Mouse (Mus musculus) heart, postnatal 0 days (tissue): ENCODE results near the gene Maml2. TPM values are rescaled to one million over a fixed set of nuclear protein-coding genes. Genes with fewer than 3 reads are reported as not detected.

Experiments used
- ATAC-seq: fragments of 200-750 bp; cut with Nextera tagmentation; 2 replicates; pipeline ENCODE4 v1.8.0; 2017; ENCODE audit warnings: low read depth, moderate number of reproducible peaks, moderate library complexity; ENCODE audit not compliant: insufficient read depth
- DNase-seq: peaks from one replicate; pipeline ENCODE4 v3.0.0-alpha.2; 2016; ENCODE audit warnings: low spot score
- H3K27ac ChIP-seq: fragments of 300-500 bp; sonication (generic); 2 replicates; pipeline ENCODE4 v1.5.1; 2014; ENCODE audit warnings: low read depth, mild to moderate bottlenecking
- H3K27me3 ChIP-seq: fragments of 300-500 bp; sonication (generic); 2 replicates; pipeline ENCODE4 v1.6.1; 2014; ENCODE audit warnings: low read length, mixed read lengths; ENCODE audit not compliant: control insufficient read depth, insufficient read depth
- H3K36me3 ChIP-seq: fragments of 300-500 bp; sonication (generic); replicated peaks from 2 replicates; pipeline ENCODE4 v1.6.1; 2014; ENCODE audit warnings: low read length, mixed read lengths; ENCODE audit not compliant: control insufficient read depth, insufficient read depth
- H3K4me1 ChIP-seq: fragments of 300-500 bp; sonication (generic); 2 replicates; pipeline ENCODE4 v1.6.1; 2014; ENCODE audit warnings: antibody characterized with exemption; ENCODE audit not compliant: control insufficient read depth, insufficient read depth
- H3K4me2 ChIP-seq: fragments of 300-500 bp; sonication (generic); 2 replicates; pipeline ENCODE4 v1.6.1; 2014; ENCODE audit warnings: low read depth, mild to moderate bottlenecking, low read length, moderate library complexity
- H3K4me3 ChIP-seq: fragments of 300-500 bp; sonication (generic); 2 replicates; pipeline ENCODE4 v1.5.1; 2014; ENCODE audit warnings: low read depth, low read length
- H3K9ac ChIP-seq: fragments of 300-500 bp; sonication (generic); replicated peaks from 2 replicates; pipeline ENCODE4 v1.6.1; 2014; ENCODE audit warnings: low read depth, low read length, mixed read lengths
- H3K9me3 ChIP-seq: fragments of 300-500 bp; sonication (generic); replicated peaks from 2 replicates; pipeline ENCODE4 v1.6.1; 2016; ENCODE audit warnings: low read length; ENCODE audit not compliant: control insufficient read depth
- CTCF ChIP-seq: IDR thresholded peaks from 2 replicates; pipeline ENCODE4 v1.5.1; 2016; ENCODE audit warnings: antibody characterized with exemption, control low read depth, low read depth
- EP300 ChIP-seq: IDR thresholded peaks from 2 replicates; pipeline ENCODE4 v1.6.1; 2016; ENCODE audit warnings: antibody characterized with exemption, low read depth
- WGBS: fragments of 180-500 bp; shearing (Covaris S2); extraction: QIAGEN DNeasy Blood & Tissue Kit; methylation state at CpG from one replicate; pipeline ENCODE4 v1.1.7; 2014; 5-methylcytosine and 5-hydroxymethylcytosine counted together
- polyA plus RNA-seq: library from polyadenylated mRNA; unstranded; fragments of >200 nt; fragmentation: Nextera tagmentation; extraction: Ambion mirVana; gene quantifications from 2 replicates; pipeline ENCODE4 v1.2.1, GENCODE M21; 2015
- total RNA-seq: library from RNA; depleted of rRNA; stranded (reverse); fragments of >200 nt; gene quantifications from 2 replicates; pipeline ENCODE4 v1.2.3, GENCODE M21; 2014; ENCODE audit warnings: low replicate concordance

Gene Maml2
- total and polyA plus RNA-seq, 2 experiments from 2014 or later = 6.0 to 7.0 TPM

- TF ChIP-seq CTCF = no peak
- TF ChIP-seq EP300 = 0 out of 2 replicates have a peak, but pooled peaks have one; percentile 38
- Histone ChIP-seq H3K9ac (no peak overlapping the region; the same call in 1 of the 2 replicates), H3K4me3 (no peak overlapping the region), H3K27ac (peak overlapping the region; percentile 82), H3K4me2 (no peak overlapping the region), H3K36me3 (no peaks in the 10 kb centered on the region), H3K4me1 (peaks cover 19% of the 10 kb centered on the region), H3K27me3 (no peaks in the 10 kb centered on the region), H3K9me3 (no peaks in the 10 kb centered on the region)
- peak; percentile 83 for ATAC-seq
- DNase-seq = peak; percentile 58
- 31% methylated on average over 7 of the region's 7 CpGs for WGBS
These were observed 200.1 kb downstream of the Maml2 start for GRCm38 (mm10) chr9:13497690-13498333.

GRCm38 (mm10) chr9:13500045-13500444 lies 202.3 kb downstream of the Maml2 start:
- no peak overlapping the region for H3K9ac ChIP-seq
- no peak for ATAC-seq
- 83% methylated on average over 5 of the region's 5 CpGs for WGBS
- no peaks in the 10 kb centered on the region for H3K36me3 ChIP-seq
- no peak overlapping the region for H3K27ac ChIP-seq
- DNase-seq = no peak
- no peak overlapping the region for H3K4me2 ChIP-seq
- TF ChIP-seq CTCF (no peak), EP300 (no peak)
- no peaks in the 10 kb centered on the region for H3K9me3 ChIP-seq
- H3K4me3 ChIP-seq = no peak overlapping the region
- peaks cover 16% of the 10 kb centered on the region for H3K4me1 ChIP-seq
- no peaks in the 10 kb centered on the region for H3K27me3 ChIP-seq

GRCm38 (mm10) chr9:13505024-13505423 lies 207.3 kb downstream of the Maml2 start:
- WGBS = 75% methylated on average over 4 of the region's 4 CpGs
- Histone ChIP-seq H3K9ac (no peak overlapping the region), H3K4me1 (peaks cover 6% of the 10 kb centered on the region; the same call in 1 of the 2 replicates), H3K27me3 (no peaks in the 10 kb centered on the region), H3K4me2 (no peak overlapping the region), H3K27ac (no peak overlapping the region), H3K36me3 (no peaks in the 10 kb centered on the region), H3K4me3 (no peak overlapping the region), H3K9me3 (no peaks in the 10 kb centered on the region)
- DNase-seq (no peak), ATAC-seq (no peak)
- TF ChIP-seq CTCF (no peak), EP300 (no peak)

GRCm38 (mm10) chr9:13506956-13507821 lies 209.4 kb downstream of the Maml2 start:
- Histone ChIP-seq H3K4me3 (no peak overlapping the region), H3K4me2 (no peak overlapping the region), H3K9me3 (no peaks in the 10 kb centered on the region), H3K27me3 (no peaks in the 10 kb centered on the region), H3K27ac (0 out of 2 replicates have a peak overlapping the region, but pooled peaks have one; percentile 15), H3K4me1 (peaks cover 11% of the 10 kb centered on the region), H3K36me3 (no peaks in the 10 kb centered on the region), H3K9ac (no peak overlapping the region)
- no peak for ATAC-seq
- TF ChIP-seq EP300 = no peak
- no peak for TF ChIP-seq CTCF
- DNase-seq = no peak
- 60% methylated on average over 6 of the region's 6 CpGs for WGBS

GRCm38 (mm10) chr9:13507822-13508188 lies 210.0 kb downstream of the Maml2 start:
- Histone ChIP-seq H3K9ac (no peak overlapping the region), H3K36me3 (no peaks in the 10 kb centered on the region), H3K4me3 (no peak overlapping the region), H3K27ac (no peak overlapping the region), H3K9me3 (no peaks in the 10 kb centered on the region), H3K4me2 (no peak overlapping the region), H3K27me3 (no peaks in the 10 kb centered on the region), H3K4me1 (peaks cover 11% of the 10 kb centered on the region)
- WGBS = 78% methylated on average over 9 of the region's 9 CpGs
- DNase-seq (no peak), ATAC-seq (no peak)
- no peak for TF ChIP-seq CTCF
